In the genomic region with DNA sequence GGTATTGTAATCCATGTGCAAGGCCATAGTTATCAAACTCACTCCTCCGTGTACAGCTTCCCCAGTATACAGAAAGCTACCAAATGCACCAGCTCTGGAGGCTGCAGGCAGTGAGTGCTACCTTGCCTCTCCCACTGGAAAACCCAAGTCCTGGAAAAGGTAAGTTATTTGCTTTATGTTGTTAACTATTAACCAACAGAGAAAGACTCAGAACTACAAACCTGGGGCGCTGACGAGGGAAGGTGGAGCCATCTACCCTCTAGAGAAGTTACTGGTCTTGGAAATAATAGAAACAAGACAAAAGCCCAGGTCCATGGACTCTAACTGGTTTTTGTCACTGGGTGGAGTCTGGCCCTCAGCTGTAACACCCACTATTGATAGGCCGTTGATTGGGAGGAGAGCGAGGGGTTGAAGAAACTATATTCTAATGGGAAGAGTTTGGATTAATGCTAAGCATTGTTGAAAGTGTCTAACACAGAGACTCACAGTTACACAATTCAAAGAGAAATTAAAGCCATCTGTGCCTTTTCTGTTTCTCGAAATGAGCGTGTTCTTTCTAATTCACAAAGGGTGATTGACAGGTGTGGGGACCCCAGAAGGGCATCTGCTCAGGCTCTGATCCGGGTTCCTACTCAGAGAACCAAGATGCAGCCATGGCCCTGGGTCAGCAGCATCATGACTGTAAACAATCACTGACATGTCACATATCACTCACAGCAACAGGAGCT, we compare ENCODE assay signal across 21 mouse cellular contexts.
A peak's percentile ranks its signal among the peaks of the same experiment; 100 is the strongest.
DNase-seq lines count a peak whose midpoint lies in the region; ATAC-seq and TF ChIP-seq lines count a peak whose summit lies in the region.
"Had no signal": no experiment of that assay in that cellular context is flagged by ENCODE, and none has a peak within 500 bp of the region (broad histone marks: within the 10 kb centered on the region; RNA-seq: fewer than 3 reads in every experiment).

No protein-coding gene starts in this region.

- peaks cover 10% of the 10 kb centered on the region for H3K4me1 ChIP-seq in forebrain, embryonic 14.5 days (ENCODE audit: control insufficient read depth, insufficient read depth, low read length)
- no peaks in the 10 kb centered on the region for H3K4me1 ChIP-seq in forebrain, embryonic 11.5 days (replicated peaks; ENCODE audit: control insufficient read depth, insufficient read depth, low read length)
- peaks cover 12% of the 10 kb centered on the region; the same call in 1 of the 2 replicates for H3K4me1 ChIP-seq in kidney, adult 2 months (ENCODE audit: control insufficient read depth, insufficient read depth, low read length)
- H3K4me1 ChIP-seq in intestine, embryonic 16.5 days (ENCODE audit: control insufficient read depth, insufficient read depth, low read length): peaks cover 3% of the 10 kb centered on the region
- H3K4me1 ChIP-seq in stomach, embryonic 15.5 days: 0 out of 2 replicates have a peak, but pooled peaks cover 5% of the 10 kb centered on the region

- TF ChIP-seq POLR2A in kidney, adult 2 months (IDR thresholded peaks at IDR 0.05; ENCODE audit: low read depth, low read length): no peak

- no peak overlapping the region for H3K4me3 ChIP-seq in forebrain, embryonic 14.5 days (ENCODE audit: low read depth, low read length)
- H3K4me3 ChIP-seq in forebrain, embryonic 11.5 days (ENCODE audit: low read depth, low read length): no peak overlapping the region
- no peak overlapping the region for H3K4me3 ChIP-seq in kidney, adult 2 months (ENCODE audit: insufficient read depth, low read depth, low read length)
- H3K4me3 ChIP-seq in intestine, embryonic 16.5 days (ENCODE audit: low read length): no peak overlapping the region
- H3K4me3 ChIP-seq in stomach, embryonic 15.5 days (replicated peaks): no peak overlapping the region
- H3K4me3 ChIP-seq: layer of hippocampus, adult 2 months; megakaryocyte, embryonic 14.5 days had no signal

- peak; percentile 38; the same call in 1 of the 2 replicates for ATAC-seq in forebrain, embryonic 14.5 days
- ATAC-seq in forebrain, embryonic 11.5 days (replicated peaks; ENCODE audit: low FRiP score): no peak
- ATAC-seq in intestine, embryonic 16.5 days: peak; percentile 71
- peak; percentile 66 for ATAC-seq in stomach, embryonic 15.5 days (ENCODE audit: insufficient read depth, low FRiP score, low read depth)
- ATAC-seq: hindbrain, embryonic 16.5 days; midbrain, embryonic 16.5 days had no signal

- no peak overlapping the region for H3K4me2 ChIP-seq in forebrain, embryonic 14.5 days (ENCODE audit: low read length)
- H3K4me2 ChIP-seq in forebrain, embryonic 11.5 days (ENCODE audit: low read depth, low read length, severe bottlenecking): no peak overlapping the region
- H3K4me2 ChIP-seq in intestine, embryonic 16.5 days (ENCODE audit: low read depth, low read length): peak overlapping the region; percentile 6; the same call in 1 of the 2 replicates
- no peak overlapping the region for H3K4me2 ChIP-seq in stomach, embryonic 15.5 days
- H3K4me2 ChIP-seq: heart, embryonic 11.5 days had no signal

- H3K36me3 ChIP-seq in forebrain, embryonic 14.5 days (ENCODE audit: control insufficient read depth, insufficient read depth, low read length): no peaks in the 10 kb centered on the region
- no peaks in the 10 kb centered on the region; the same call in 1 of the 2 replicates for H3K36me3 ChIP-seq in forebrain, embryonic 11.5 days (ENCODE audit: control insufficient read depth, insufficient read depth, low read length)
- H3K36me3 ChIP-seq in kidney, adult 2 months (ENCODE audit: control insufficient read depth, insufficient read depth, low read length): no peaks in the 10 kb centered on the region; the same call in 1 of the 2 replicates
- H3K36me3 ChIP-seq in intestine, embryonic 16.5 days (ENCODE audit: control insufficient read depth, insufficient read depth, low read length): no peaks in the 10 kb centered on the region
- H3K36me3 ChIP-seq in stomach, embryonic 15.5 days: no peaks in the 10 kb centered on the region

- no peaks in the 10 kb centered on the region for H3K9me3 ChIP-seq in forebrain, embryonic 14.5 days (replicated peaks; ENCODE audit: control insufficient read depth, low read length)
- no peaks in the 10 kb centered on the region for H3K9me3 ChIP-seq in forebrain, embryonic 11.5 days (ENCODE audit: control insufficient read depth, low read length)
- no peaks in the 10 kb centered on the region for H3K9me3 ChIP-seq in intestine, embryonic 16.5 days (ENCODE audit: control insufficient read depth, low read length)
- no peaks in the 10 kb centered on the region for H3K9me3 ChIP-seq in stomach, embryonic 15.5 days
- H3K9me3 ChIP-seq: megakaryocyte, embryonic 14.5 days had no signal

- intact Hi-C loops in gastrocnemius, postnatal 36 days (cut with DNase I): no loop called here

- 51% methylated on average over 8 of the region's 8 CpGs for WGBS in forebrain, embryonic 14.5 days
- 71% methylated on average over 8 of the region's 8 CpGs for WGBS in forebrain, embryonic 11.5 days
- WGBS in kidney, adult 2 months: 75% methylated on average over 8 of the region's 8 CpGs
- 70% methylated on average over 8 of the region's 8 CpGs for WGBS in intestine, embryonic 16.5 days
- 68% methylated on average over 8 of the region's 8 CpGs for WGBS in stomach, embryonic 15.5 days

- no peak for TF ChIP-seq CTCF in kidney, adult 2 months (conservative IDR thresholded peaks at IDR 0.05; ENCODE audit: insufficient read depth, insufficient read length, low read depth, low read length)

- no peaks in the 10 kb centered on the region for H3K27me3 ChIP-seq in forebrain, embryonic 14.5 days (replicated peaks; ENCODE audit: control insufficient read depth, insufficient read depth, low read length)
- H3K27me3 ChIP-seq in forebrain, embryonic 11.5 days (ENCODE audit: control insufficient read depth, insufficient read depth, low read length): no peaks in the 10 kb centered on the region
- no peaks in the 10 kb centered on the region for H3K27me3 ChIP-seq in kidney, adult 2 months (replicated peaks; ENCODE audit: control insufficient read depth, insufficient read depth, low read length)
- H3K27me3 ChIP-seq in intestine, embryonic 16.5 days (replicated peaks; ENCODE audit: control insufficient read depth, insufficient read depth, low read length): no peaks in the 10 kb centered on the region
- no peaks in the 10 kb centered on the region for H3K27me3 ChIP-seq in stomach, embryonic 15.5 days (replicated peaks)
- H3K27me3 ChIP-seq: CH12.LX; megakaryocyte, embryonic 14.5 days had no signal

- peak; percentile 57 for DNase-seq in forebrain, embryonic 14.5 days (ENCODE audit: low spot score)
- DNase-seq in forebrain, embryonic 11.5 days (ENCODE audit: low spot score): no peak
- peak; percentile 52 for DNase-seq in kidney, adult 2 months
- DNase-seq in kidney, postnatal 10 days: no peak
- DNase-seq in gastrocnemius, postnatal 36 days: no peak
- DNase-seq in ovary, adult 18-20 months (ENCODE audit: low spot score): no peak
- DNase-seq: cerebellum, postnatal 10 days; embryo, embryonic 11 days; gastrocnemius, postnatal 14 days; left cerebral cortex, postnatal 4 days; lung, postnatal 10 days; thymus, postnatal 4 days had no signal

- no peak overlapping the region; the same call in 1 of the 2 replicates for H3K27ac ChIP-seq in forebrain, embryonic 14.5 days (ENCODE audit: low read depth, low read length)
- no peak overlapping the region for H3K27ac ChIP-seq in forebrain, embryonic 11.5 days (ENCODE audit: low read depth, low read length)
- H3K27ac ChIP-seq in kidney, adult 2 months (ENCODE audit: insufficient read depth, low read depth, low read length): no peak overlapping the region
- peak overlapping the region; percentile 14; the same call in 1 of the 2 replicates for H3K27ac ChIP-seq in intestine, embryonic 16.5 days (ENCODE audit: low read length)
- no peak overlapping the region for H3K27ac ChIP-seq in stomach, embryonic 15.5 days
- H3K27ac ChIP-seq: liver, embryonic 14.5 days had no signal

- no peak overlapping the region for H3K9ac ChIP-seq in forebrain, embryonic 14.5 days (ENCODE audit: low read length)
- H3K9ac ChIP-seq in forebrain, embryonic 11.5 days (ENCODE audit: low read length): no peak overlapping the region
- no peak overlapping the region for H3K9ac ChIP-seq in intestine, embryonic 16.5 days (ENCODE audit: low read depth, low read length)
- H3K9ac ChIP-seq in stomach, embryonic 15.5 days: no peak overlapping the region
- H3K9ac ChIP-seq: liver, embryonic 14.5 days had no signal

Comparison
In these comparisons a context has a peak if more than half of its experiments do, and no peak if none do; other contexts are left out.
1. DNase-seq: peak in forebrain, embryonic 14.5 days (single experiment) and kidney, adult 2 months (single experiment); none in forebrain, embryonic 11.5 days (single experiment), kidney, postnatal 10 days (single experiment), gastrocnemius, postnatal 36 days (0 of 2) and ovary, adult 18-20 months (single experiment).